Mouse (Mus musculus) mesoderm, embryonic 11.5 days (tissue): ENCODE data around the gene Msmp.

Experiments
- DNase-seq: peaks from one replicate; pipeline ENCODE4 v3.0.0-alpha.2; 2012; ENCODE audit warnings: low read depth, low spot score

The Msmp gene

DNA sequence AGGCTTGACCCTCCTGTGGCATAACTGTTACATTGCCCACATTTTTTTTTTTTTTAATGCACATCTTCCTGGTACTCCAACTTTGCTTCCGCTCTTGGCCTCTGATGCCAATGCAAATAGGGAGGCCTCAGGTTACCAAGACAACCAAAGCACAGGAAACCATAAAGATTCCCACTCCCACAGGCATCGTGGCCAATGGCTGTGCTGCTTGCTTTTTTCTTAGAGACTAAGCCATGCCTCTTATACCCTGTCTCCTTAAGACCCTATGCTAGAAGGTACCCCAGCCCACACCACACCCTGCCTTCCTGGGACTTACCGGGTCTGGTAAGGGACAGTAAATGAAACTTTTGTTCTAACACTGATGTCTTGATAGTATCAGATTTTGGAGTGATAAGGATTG lies 9.2 kb upstream of the Msmp start:
- DNase-seq, result no peak

DNA sequence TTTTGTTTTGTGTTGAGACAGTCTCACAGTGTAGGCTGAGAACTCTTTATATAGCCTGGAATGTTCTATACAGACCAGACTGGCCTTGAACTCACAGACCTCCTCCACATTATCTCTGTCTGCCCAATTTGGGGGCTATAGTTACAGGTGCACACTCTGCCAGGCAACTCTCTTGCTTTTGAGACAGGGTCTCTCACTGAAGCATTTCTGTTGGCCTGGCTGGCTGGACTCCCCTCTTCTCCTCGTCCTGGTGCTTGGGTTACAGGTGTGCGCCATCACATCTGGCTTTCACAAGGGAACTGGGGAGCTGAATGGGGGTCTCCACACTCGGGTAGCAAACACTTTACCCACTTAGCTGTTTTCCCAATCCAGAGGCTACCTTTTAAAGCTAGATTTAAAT lies 7.7 kb upstream of the Msmp start:
- DNase-seq, result no peak

DNA sequence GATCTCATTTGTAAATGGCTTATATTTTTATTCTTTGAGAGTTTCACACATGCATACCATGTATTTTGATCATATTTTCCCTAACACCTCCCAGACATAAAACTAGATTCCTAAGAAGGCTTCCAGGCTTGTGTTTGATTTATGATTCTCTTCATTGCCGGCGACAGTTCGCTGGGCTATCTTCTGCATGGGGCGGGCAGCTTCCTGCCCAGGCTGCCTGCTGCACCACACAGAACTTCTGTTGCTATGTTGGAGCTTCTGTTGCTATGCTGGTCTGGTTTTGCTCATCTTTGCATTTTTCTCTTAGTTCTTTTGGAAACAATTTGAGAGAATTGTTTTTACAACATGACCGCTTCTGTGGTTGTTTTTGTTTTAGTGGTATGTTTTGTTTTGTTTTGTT lies 7.2 kb upstream of the Msmp start:
- DNase-seq, result peak; percentile 24

DNA sequence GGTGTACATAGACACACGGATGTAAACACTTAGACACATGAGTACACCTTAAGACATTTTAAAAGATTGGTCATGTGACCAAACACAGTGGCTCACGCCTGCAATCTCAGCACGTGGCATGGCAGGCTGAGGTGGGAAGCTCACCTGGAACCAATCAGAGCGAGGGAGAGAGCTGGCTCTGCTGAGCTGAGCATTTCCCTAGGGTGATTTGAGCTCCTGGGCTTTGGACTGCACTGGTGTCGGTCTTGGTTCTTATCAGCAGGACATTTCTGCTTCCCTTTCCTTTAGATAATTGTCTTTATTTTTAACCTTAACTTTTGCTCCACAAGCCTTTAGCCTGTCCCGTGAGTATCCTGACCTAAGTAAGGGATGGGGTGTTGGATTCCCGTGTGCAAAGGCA lies 3.4 kb upstream of the Msmp start:
- DNase-seq, result no peak

DNA sequence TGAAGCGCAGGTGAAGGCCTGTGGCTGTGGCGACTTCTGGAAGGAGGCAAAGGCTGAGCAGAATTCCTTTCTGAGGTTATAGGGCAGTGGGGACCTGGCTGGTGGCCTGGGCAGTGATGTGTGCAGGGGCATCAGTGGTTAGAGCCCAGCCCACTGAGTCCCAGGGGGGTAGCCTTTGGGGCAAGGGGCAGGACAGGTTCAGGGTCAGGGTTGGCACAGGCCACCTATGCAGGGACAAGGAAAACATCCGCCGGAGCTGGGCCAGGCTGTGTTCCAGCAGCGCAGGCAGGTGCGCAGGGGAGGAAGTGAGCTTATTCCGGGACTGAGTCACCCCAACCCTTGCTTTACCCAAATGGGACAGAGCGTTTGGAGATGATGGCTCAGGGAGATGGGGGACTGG lies 2.1 kb upstream of the Msmp start:
- no peak for DNase-seq

DNA sequence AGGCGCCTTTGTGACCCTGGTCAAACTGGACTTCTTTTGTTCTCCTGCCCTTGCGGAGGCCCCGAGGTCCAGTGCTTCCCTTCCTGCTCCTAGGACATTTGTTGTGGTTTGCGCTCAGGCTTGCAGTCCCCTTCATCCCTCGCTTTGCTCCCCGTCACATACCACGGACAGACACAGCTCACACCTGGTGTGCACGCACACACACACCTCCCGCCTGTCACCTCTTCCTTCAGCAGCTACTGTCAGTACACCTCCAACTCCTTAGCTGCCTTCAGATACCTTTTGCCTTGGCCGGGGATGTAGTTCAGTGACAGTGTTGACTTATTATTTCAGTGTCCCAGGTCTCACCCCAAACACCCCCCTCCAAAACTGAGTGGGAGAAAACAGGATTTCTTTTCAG lies 1.4 kb upstream of the Msmp start:
- no peak for DNase-seq

DNA sequence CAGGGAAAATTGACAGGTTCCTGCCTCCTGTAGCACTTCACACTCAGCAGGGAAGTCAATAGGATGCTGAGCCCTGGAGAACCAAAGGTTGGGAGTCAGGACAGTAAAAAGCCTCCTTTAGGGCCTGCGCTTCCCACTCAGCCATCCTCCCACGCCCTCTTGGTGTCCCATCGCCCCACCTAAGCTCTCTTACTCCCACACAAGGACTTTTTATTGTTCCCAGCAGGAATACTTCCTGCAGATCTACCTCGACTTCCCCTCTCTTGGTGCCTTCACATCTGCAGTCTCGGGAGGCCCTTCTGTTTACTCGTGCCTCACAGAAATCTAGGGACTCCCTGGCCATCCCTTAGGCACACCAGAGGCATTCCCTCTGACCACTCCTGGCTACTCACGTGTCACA lies 873 bp downstream of the Msmp start:
- no peak for DNase-seq

DNA sequence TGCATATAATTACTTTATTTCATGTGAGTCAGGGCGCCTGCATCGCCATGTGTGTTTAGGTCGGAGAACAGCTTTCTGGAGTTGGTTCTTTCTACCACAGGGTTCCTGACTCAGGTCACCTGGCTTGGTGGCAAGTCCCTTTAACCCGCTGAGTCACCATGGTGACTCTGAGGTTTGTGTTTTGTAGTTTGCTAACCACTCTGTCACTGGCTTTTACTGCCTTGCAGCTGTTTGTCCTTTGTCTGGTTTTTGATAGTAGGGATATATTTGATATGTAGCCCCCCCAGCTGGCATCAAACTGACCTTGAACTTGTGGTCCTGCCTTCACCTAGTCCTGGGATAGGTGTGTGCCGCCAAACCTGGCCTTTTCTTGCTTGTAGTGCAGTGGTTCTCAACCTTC lies 2.1 kb downstream of the Msmp start:
- no peak for DNase-seq

DNA sequence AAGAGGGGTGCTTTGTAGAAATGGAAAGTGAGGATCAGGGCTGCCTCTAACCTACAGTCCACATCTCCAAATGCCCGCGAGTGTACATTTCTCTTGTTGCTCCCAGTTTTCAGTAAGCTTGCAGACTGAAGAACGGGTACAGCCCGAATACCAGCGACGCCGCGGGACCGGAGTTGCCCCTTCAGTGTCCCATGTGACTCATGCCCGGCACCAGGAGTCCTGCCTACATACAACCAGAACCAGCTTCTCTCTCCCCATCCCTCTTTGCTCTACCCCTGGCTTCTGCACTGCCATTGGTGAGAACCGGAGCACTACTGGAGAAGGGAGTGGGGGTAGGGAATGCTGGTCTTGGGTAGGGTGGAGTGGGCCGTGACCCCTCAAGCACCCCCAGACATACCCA lies 2.9 kb downstream of the Msmp start:
- no peak for DNase-seq

DNA sequence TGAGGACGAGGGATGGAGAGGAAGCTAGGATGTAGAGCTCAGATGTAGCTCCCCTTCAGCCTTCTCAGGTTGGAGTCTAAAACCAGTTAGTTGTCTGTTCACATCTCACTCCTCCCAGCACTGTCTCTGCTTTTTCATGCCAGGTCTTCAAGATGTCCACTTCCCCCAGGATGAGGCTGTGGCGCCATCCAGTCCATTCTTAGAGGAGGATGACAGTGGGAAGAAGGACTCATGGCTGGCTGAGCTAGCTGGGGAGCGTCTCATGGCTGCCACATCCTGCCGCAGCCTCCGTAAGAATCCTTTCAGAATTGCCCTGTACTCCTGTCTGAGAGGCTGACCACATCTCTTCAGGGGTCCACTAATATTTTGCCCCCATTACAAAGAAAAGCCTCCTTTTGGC lies 3.6 kb downstream of the Msmp start:
- DNase-seq, result no peak

DNA sequence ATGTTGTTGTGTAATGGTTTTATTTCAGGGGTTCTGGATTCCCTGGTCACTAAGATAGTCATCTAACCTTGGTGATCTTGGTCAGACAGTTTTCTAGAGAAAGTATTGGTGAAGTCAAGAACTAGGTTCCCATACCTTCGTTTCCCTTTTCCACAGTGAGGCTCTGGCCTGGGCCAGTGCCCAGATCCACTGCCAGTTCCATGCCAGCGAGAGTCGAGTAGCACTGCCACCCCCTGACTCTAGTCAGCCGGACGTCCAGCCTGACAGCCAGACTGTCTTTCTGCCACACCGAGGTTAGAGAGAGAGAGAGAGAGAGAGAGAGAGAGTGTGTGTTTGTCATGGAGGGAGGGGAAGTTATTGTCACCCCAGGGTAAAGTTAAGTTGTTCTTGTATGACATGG lies 4.6 kb downstream of the Msmp start:
- no peak for DNase-seq

DNA sequence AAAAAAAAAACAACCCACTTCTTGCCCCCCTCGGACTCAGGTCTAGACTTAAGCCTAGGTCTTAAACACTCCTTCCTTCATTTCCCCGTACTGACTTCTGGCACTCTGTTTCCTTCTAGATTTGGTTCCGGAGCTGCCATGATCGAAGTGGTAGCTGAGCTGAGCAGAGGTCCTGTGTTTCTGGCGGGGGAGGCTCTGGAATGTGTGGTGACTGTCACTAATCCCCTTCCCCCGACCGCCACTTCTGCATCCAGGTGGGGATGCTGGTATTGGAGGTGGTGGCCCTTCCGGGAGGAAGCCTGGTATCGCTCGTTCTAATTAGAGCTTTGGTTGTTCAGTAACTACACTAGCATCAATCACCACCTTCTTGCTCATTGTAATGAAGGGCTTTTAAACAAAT lies 5.0 kb downstream of the Msmp start:
- DNase-seq, result no peak

DNA sequence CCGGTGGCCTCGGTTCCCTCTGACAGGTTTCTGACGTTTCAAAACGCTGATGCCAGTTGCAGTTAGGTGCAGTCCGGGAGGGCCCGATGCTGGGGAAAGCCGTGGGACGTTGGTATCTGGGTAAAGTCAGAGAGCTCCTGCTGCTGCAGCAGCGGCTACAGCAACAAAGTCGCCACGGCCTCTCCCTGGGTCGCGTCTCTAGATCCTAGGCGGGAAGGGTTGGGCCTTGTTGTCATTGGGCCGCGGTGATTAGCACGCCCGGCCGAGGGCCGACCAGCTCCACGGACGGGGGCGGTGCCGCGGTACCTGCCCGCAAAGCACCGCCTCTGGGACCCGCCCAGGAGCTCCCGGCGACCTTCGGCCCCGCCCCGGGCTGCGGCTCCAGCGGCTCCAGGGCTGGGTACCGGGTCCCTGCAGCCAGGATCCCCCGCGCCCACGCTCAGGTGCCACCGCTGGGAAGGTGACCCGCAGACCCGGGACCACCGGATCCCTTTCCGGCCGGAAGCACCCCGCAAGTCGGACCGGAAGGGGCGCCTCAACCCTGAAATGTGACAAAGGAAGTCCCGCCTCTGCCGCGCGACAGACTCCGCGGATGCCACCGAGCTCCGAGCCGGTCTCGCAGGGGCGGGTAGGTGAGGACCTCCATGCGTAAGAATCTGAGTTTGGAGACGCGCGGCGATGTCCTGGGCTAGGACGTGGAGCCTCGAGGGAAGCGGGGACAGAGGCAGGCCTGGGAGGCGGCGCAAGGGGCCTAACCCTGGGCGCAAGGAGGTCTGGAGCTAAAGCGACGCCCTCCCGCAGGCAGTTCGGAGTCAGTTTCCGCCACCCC lies 5.7 kb downstream of the Msmp start, which contains the start of the genes Rgp1 and Gba2:
TSS of gene Rgp1 (plus strand) at position 340 of the 829 bp plus-strand sequence.
TSS of gene Gba2 (minus strand) at position 498 of the 829 bp plus-strand sequence.
- peak; percentile 79 for DNase-seq

DNA sequence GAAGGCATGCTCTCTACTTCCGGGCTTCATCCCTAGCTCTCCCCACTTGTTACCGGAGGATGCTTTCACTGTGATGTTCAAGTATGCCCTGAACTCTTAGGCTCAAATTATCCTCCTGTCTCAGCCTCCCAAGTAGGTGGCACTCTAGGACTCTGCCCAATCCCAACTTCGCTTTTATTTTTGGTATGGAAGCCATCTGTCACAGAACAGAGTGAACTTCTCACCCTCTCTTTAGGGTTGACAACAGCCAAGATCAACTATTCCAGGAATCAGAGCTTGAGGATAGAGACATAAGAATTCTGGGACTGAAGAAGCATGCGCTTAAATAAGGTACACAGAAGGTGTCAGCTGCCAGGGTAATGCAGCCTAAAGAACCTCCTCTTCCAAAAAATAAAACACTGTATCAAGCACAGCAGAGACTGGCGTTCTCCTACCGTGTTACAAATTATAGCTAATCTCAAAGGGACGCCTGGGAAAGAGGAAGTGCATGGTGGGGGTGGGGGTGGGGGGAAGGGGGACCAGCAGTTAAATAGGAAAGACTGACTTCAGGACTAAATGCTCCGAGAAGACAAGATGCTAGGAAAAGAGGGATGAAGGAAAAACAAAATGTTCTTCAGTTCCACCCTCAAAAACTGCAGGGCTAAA lies 6.9 kb downstream of the Msmp start:
- DNase-seq, result no peak

DNA sequence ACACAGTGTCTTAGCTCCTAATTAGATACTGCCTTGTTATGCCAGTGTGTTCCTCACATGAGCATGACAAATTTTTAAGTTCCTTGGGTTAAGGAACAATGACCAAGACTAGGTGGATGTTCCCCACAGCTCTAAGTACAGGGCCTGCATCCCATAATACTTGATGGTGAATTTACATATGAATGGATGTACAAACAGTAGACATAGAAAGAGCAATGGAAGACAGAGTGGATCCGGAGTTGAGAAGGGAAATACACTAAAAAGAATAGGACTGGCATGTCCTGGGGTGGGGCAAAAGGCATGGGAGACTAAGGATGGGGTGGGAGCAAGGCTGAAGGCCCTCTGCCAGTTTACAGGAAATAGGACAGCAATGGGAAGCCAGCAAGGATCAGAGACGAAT lies 8.9 kb downstream of the Msmp start:
- no peak for DNase-seq

DNA sequence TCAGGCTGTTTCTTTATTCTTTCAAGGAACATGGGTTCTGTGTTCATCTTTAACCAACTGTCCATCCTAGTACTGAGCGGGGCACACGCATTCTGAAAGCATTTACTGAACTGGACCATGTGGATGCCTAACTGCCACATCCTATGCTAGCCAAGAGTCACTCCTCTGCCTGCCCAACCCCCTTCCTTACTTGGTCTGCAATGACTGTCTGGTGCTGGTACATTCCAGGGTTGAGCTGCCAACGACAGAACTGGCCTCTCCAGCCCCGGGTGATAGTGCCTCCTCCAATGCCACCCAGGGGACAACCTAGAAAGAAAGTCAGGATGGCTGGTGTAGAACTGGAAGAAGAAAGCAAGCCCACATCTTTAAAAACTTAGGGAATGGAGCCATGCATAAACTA lies 10.7 kb downstream of the Msmp start:
- DNase-seq, result no peak

DNA sequence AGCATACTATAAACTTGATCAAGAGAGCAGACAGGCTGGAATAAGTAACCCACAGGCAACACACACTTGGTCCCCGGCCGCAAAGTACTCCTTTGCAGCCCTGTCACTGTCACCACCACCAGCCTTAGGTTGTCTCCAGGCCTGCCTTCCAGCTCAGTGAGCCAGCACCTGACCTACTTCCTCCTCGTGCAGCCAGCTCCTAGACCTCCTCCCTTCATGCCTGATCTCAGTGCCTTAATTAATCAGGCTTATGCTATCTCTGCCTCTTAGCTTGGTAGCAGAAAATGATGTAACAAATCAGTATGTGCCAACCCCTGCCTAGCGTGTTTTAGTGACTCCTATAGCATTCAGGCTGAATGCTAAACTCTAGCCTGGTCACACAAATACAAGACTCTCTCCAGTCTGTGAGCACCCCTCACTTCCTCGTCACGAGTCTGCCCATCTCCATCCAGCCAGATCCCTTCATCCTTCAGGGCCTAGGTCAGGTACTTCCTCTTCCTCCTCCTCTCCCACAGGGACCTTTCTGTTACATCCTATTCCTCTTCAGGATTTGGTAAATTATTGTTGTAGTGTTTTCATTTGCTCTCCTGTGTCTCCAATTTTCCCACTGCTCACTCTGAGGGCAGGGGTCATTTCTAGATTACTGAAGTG lies 12.8 kb downstream of the Msmp start:
- DNase-seq, result no peak

DNA sequence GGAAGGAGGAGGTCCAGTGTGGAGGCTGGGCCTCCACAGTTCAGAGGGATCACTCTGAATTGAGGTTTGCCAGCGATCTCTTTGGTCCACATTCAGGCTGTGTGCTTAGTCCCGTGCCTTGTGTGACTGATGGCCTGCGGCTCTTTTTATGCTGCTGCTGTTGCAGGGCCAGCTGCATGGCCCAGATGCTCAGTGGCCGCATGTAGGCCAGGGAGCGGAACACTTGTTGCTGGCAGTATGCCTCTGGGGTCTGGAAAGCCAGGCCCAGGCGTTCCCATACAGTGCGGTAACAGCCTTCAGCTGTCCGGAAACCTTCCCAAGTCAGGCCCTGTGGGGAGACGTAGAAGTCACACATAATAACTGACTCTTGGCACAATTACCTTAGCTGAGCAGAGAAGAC lies 17.2 kb downstream of the Msmp start:
- DNase-seq, result no peak

DNA sequence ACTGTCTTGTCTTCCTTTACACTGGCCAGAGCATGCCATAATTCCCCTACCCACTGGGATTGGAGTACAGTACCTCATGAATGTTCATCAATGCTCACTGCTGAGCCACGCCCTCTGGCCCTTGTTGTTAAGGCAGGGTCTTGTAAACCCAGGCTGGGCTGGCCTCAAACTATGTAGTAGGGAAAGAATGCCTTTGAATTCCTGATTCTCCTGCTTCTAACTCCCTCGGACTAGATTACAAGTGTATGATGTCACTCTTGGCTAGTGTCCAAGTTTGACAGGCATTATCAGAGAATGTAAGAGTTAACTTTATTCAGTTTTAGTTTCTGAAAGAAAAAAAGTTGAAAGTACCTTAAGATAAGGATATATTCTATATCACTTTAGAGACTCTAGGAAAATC lies 20.1 kb downstream of the Msmp start:
- peak; percentile 20 for DNase-seq

DNA sequence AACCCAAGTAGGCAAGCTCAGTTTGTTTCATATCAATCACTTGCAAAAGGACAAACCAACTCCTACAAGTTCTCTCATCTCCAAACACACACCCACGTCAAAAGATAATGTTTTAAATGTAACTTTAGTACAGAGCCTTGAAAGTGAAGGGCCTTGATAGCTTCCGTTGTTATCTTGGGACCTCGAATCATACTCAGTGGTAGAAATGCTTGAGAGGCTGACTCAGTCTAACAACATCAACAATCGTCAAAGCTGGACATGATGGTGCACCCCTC lies 20.8 kb downstream of the Msmp start:
- DNase-seq, result no peak

DNA sequence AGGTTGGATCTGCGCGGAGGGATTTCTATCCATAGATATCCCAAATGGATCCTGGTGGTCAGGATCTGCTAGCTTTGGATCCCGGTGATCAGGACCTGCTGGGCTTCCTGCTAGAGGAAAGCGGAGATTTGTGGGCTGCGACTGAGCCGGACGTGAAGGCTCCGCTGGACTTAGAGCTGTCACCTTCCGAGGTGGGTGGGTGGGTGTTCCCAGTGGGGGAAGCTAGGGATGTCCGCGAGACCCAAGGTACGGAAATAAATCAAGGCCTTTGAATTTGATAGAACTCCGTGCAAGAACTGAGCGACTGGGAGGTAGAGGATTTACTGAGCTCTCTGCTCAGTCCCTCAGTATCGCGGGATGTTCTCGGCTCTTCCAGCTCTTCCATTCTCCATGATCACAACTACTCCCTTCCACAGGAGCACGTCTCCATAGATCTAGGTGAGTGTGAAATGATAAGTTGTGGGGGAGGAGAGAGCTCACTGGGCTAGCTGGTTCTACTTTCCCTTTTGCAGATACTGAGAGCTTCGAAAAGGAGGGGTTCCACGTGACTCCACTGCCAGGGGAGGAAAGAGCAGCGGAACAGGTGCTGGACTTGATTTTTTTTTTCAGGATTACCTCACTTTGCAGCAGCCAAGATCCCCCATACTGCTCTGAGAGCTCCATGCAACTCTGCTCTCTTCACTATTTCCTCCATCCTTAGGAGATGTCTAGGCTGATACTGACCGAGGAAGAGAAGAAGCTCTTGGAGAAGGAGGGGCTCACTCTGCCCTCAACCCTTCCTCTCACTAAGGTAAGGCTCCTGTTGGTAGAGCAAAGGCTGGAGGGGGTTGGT lies 21.3 kb downstream of the Msmp start:
- no peak for DNase-seq
